Mouse (Mus musculus) cerebellum, postnatal 14 days (tissue): Measurements from ENCODE around the gene Abcf2.
A peak's percentile ranks its signal among the peaks of the same experiment; 100 is the strongest.
"Not testable (repeated sequence)": the region's sequence is repeated elsewhere in the genome, so short reads cannot be mapped to it uniquely, and the experiment has no call there.

ENCODE experiments used
- DNase-seq, 2 experiments: peaks; one replicate each; pipeline ENCODE4 v3.0.0; 2021; ENCODE audit warnings: mixed read lengths in 2 of 2

The Abcf2 gene

GRCm38 (mm10) chr5:24586106-24586505 is 8.8 kb upstream of the Abcf2 start:
- no peak for DNase-seq

GRCm38 (mm10) chr5:24578109-24578963 is 1.1 kb upstream of the Abcf2 start:
- DNase-seq: no peak

- no peak for DNase-seq
These were observed 475 bp downstream of the Abcf2 start for GRCm38 (mm10) chr5:24576801-24577182.

- DNase-seq: no peak
These were observed 1.3 kb downstream of the Abcf2 start for GRCm38 (mm10) chr5:24575948-24576347.

GRCm38 (mm10) chr5:24556709-24557108 is 20.6 kb downstream of the Abcf2 start, which contains the start of gene 4931409K22Rik:
Gene 4931409K22Rik (minus strand): TSS chr5:24556809.
- no peak for DNase-seq

- not testable (repeated sequence) for DNase-seq
These were observed 21.9 kb downstream of the Abcf2 start for GRCm38 (mm10) chr5:24555335-24555734.

GRCm38 (mm10) chr5:24553621-24554244 is 23.5 kb downstream of the Abcf2 start:
- no peak for DNase-seq

- no peak for DNase-seq
These were observed 26.0 kb downstream of the Abcf2 start for GRCm38 (mm10) chr5:24551317-24551688.

GRCm38 (mm10) chr5:24550598-24551316 is 26.5 kb downstream of the Abcf2 start:
- peak; percentile 43 to 56 for DNase-seq

- no peak for DNase-seq
These were observed 34.6 kb downstream of the Abcf2 start for GRCm38 (mm10) chr5:24542643-24543042.

- DNase-seq: no peak
These were observed 36.1 kb downstream of the Abcf2 start for GRCm38 (mm10) chr5:24541144-24541569.

GRCm38 (mm10) chr5:24540387-24541143 is 36.7 kb downstream of the Abcf2 start, which contains the start of gene Asb10:
Gene Asb10 (minus strand): TSS chr5:24540978.
- DNase-seq: peak in 1 of 2 experiments; percentile 40

GRCm38 (mm10) chr5:24539571-24540296 is 37.5 kb downstream of the Abcf2 start:
- no peak for DNase-seq

GRCm38 (mm10) chr5:24537618-24538017 is 39.6 kb downstream of the Abcf2 start:
- peak in 1 of 2 experiments; percentile 20 for DNase-seq

GRCm38 (mm10) chr5:24536511-24536910 is 40.8 kb downstream of the Abcf2 start:
- no peak for DNase-seq

- DNase-seq: no peak
These were observed 41.5 kb downstream of the Abcf2 start for GRCm38 (mm10) chr5:24535731-24536130.

- DNase-seq: peak in 1 of 2 experiments; percentile 24
These were observed 43.0 kb downstream of the Abcf2 start for GRCm38 (mm10) chr5:24534292-24534691.

- no peak for DNase-seq
These were observed 43.9 kb downstream of the Abcf2 start for GRCm38 (mm10) chr5:24533391-24533790.

- DNase-seq: peak; percentile 98 to 99
These were observed 47.1 kb downstream of the Abcf2 start for GRCm38 (mm10) chr5:24530042-24530689.

GRCm38 (mm10) chr5:24527780-24528179 is 49.5 kb downstream of the Abcf2 start:
- no peak for DNase-seq

- DNase-seq: no peak
These were observed 50.4 kb downstream of the Abcf2 start, which contains the start of gene Gbx1 for GRCm38 (mm10) chr5:24526889-24527230. Gene Gbx1 (minus strand): TSS chr5:24527202.
